Mouse (Mus musculus) neural tube, embryonic 11.5 days (tissue): ENCODE measurements around the gene Tkt. TPM values are rescaled to one million over a fixed set of nuclear protein-coding genes. Genes with fewer than 3 reads are reported as not detected.

Source experiments
- ATAC-seq: fragments of 200-750 bp; cut with Nextera tagmentation; 2 replicates; pipeline ENCODE4 v1.8.0; 2017; ENCODE audit warnings: moderate number of reproducible peaks, mild to moderate bottlenecking, moderate TSS enrichment, moderate library complexity; ENCODE audit not compliant: insufficient read depth, low FRiP score, low TSS enrichment
- DNase-seq: peaks from one replicate; pipeline ENCODE4 v3.0.0-alpha.2; 2015; ENCODE audit warnings: low spot score
- H3K27ac ChIP-seq: fragments of 300-500 bp; sonication (generic); 2 replicates; pipeline ENCODE4 v1.5.1; 2014; ENCODE audit warnings: low read depth, mild to moderate bottlenecking, low read length
- H3K27me3 ChIP-seq: fragments of 300-500 bp; sonication (generic); 2 replicates; pipeline ENCODE4 v1.6.1; 2014; ENCODE audit warnings: mild to moderate bottlenecking, low read length, mixed read lengths; ENCODE audit not compliant: control insufficient read depth, insufficient read depth
- H3K36me3 ChIP-seq: fragments of 300-500 bp; sonication (generic); 2 replicates; pipeline ENCODE4 v1.6.1; 2014; ENCODE audit warnings: mild to moderate bottlenecking, low read length, moderate library complexity, mixed read lengths; ENCODE audit not compliant: control insufficient read depth, insufficient read depth
- H3K4me1 ChIP-seq: fragments of 300-500 bp; sonication (generic); 2 replicates; pipeline ENCODE4 v1.6.1; 2014; ENCODE audit warnings: low read length, mixed read lengths; ENCODE audit not compliant: control insufficient read depth, insufficient read depth
- H3K4me2 ChIP-seq: fragments of 300-500 bp; sonication (generic); 2 replicates; pipeline ENCODE4 v1.6.1; 2014; ENCODE audit warnings: low read depth, mild to moderate bottlenecking, moderate library complexity
- H3K4me3 ChIP-seq: fragments of 300-500 bp; sonication (generic); 2 replicates; pipeline ENCODE4 v1.5.1; 2014; ENCODE audit warnings: low read depth, low read length
- H3K9ac ChIP-seq: fragments of 300-500 bp; sonication (generic); 2 replicates; pipeline ENCODE4 v1.6.1; 2014; ENCODE audit warnings: mild to moderate bottlenecking, low read length
- H3K9me3 ChIP-seq: fragments of 300-500 bp; sonication (generic); 2 replicates; pipeline ENCODE4 v1.6.1; 2016; ENCODE audit warnings: low read length; ENCODE audit not compliant: control insufficient read depth
- WGBS: fragments of 180-500 bp; shearing (Covaris S2); extraction: QIAGEN DNeasy Blood & Tissue Kit; methylation state at CpG from one replicate; pipeline ENCODE4 v1.1.7; 2014; 5-methylcytosine and 5-hydroxymethylcytosine counted together
- polyA plus RNA-seq: library from polyadenylated mRNA; unstranded; fragments of >200 nt; fragmentation: Nextera tagmentation; extraction: Ambion mirVana; gene quantifications from 2 replicates; pipeline ENCODE4 v1.2.1, GENCODE M21; 2014

Gene Tkt
- 128 and 158 TPM in 2 replicates for polyA plus RNA-seq

DNA sequence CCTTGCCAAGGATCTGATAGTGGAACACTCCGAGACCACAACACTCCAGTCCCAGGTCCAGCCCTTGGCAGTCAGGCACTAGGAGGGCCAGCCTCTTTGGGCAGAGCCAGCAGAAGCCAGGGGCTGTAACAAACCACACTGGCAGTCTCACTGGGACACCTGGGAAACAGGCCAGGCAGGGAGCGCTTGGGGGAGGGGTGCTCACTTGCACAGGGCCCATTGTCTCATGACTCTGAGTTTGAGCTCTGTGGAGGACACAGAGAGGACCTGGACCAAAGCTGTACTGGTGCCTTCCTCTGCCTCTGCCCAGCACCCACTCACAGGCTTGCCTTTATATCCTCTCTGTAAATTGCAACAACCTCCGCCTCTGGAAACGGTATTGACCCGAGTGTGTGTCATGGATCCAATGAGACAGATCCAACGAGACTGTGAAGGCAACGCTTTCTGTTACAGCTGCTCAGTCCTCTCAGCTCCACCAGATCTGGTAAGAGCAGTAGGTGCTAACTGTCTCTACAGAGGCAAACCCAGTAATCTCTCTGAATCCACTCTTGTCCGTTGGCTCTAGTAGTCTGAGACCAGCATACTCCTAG lies at the start of gene Tkt:
TSS of gene Tkt (plus strand) at position 229 of the 590 bp plus-strand sequence.
- peak; percentile 21 for DNase-seq

DNA sequence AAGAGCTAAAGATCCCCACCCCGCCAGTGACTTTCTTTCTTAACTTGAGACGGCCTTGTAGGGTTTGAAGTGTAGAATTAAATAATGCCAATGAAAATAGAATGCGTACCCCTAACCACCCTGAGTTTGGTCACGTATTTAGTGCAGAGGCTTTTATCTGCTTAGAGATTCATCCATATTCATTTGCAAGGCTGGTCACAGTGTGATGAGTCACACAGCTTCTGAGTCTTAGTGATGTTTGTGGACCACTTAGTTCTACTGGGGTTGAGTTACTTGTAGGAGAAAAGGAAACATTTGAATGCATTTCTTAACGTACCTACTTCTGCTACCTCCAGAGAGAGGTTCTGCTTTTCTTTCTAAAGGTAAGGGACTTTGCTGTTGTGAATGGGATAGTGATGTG lies 43.2 kb upstream of the Tkt start:
- DNase-seq (no peak), ATAC-seq (no peak)
- no peak overlapping the region for H3K4me2 ChIP-seq
- no peak overlapping the region for H3K4me3 ChIP-seq
- 91% methylated on average over 5 of the region's 5 CpGs for WGBS
- no peaks in the 10 kb centered on the region for H3K4me1 ChIP-seq
- H3K27me3 ChIP-seq: no peaks in the 10 kb centered on the region
- no peaks in the 10 kb centered on the region for H3K9me3 ChIP-seq
- H3K27ac ChIP-seq: no peak overlapping the region
- peaks cover 5% of the 10 kb centered on the region for H3K36me3 ChIP-seq
- H3K9ac ChIP-seq: no peak overlapping the region

More for the DNA sequence above, at the start of gene Tkt:
- peak within 1 kb of the TSS; percentile 89 for H3K27ac ChIP-seq
- H3K36me3 ChIP-seq: no peaks in the 10 kb centered on the region; the same call in 1 of the 2 replicates
- H3K4me2 ChIP-seq: peak within 1 kb of the TSS; percentile 91
- H3K4me1 ChIP-seq: peaks cover 29% of the 10 kb centered on the region
- H3K9ac ChIP-seq: peak within 1 kb of the TSS; percentile 90
- no peaks in the 10 kb centered on the region for H3K27me3 ChIP-seq
- ATAC-seq: peak; percentile 10; the same call in 1 of the 2 replicates
- H3K9me3 ChIP-seq: no peaks in the 10 kb centered on the region
- peak within 1 kb of the TSS; percentile 75 for H3K4me3 ChIP-seq
- 22% methylated on average over 8 of the region's 8 CpGs for WGBS

DNA sequence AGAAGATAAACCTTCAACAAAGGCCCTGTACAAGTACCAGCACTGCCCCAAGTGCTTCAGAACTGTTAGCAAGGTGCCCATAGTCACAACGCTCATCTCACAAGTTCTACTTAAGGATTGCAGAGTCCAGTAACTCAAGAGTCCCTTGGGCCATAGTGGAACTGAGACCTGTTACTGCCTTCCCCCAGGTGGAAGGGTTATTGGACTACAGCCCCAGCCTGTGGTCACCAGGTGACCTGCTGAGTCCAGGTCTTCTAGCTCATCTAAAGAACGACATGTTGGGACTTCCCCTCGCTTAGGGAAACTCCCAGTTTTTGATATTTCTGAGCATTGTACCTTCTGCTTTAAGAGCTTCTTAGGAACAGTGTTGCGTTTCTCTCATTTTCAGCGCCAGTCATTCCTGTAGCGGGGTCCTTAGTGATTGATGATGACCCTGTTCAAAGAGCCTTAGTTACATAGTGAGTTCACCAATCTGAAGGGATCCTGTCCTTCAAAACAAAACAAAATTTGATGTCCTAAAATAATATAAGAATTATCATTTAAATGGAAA lies 37.9 kb upstream of the Tkt start:
- ATAC-seq (no peak), DNase-seq (no peak)
- no peaks in the 10 kb centered on the region for H3K4me1 ChIP-seq
- WGBS: 94% methylated on average over 6 of the region's 6 CpGs
- no peaks in the 10 kb centered on the region for H3K9me3 ChIP-seq
- H3K9ac ChIP-seq: no peak overlapping the region
- no peak overlapping the region for H3K27ac ChIP-seq
- no peaks in the 10 kb centered on the region for H3K27me3 ChIP-seq
- H3K36me3 ChIP-seq: peaks cover 3% of the 10 kb centered on the region; the same call in 1 of the 2 replicates
- H3K4me3 ChIP-seq: no peak overlapping the region
- H3K4me2 ChIP-seq: no peak overlapping the region

DNA sequence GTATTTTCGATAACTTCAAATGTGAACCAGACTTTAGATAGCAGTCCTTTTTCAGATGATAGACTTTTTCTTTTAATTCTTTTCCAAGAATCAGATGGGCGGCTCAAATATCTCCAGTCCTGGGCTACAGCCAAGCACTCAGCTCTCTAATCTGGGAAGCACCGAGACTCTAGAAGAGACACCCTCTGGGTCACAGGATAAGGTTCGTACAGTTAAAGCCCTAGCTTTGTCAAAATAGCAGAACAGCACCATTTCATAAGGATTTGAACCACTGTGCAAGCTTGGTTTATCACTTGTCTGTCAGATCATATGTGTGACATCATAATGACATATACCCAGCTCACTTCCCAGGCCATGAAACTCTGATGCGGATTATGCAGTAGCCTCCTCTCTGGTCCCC lies 35.3 kb upstream of the Tkt start:
- Histone ChIP-seq H3K4me2 (no peak overlapping the region), H3K27ac (no peak overlapping the region), H3K9me3 (no peaks in the 10 kb centered on the region), H3K4me3 (no peak overlapping the region), H3K27me3 (no peaks in the 10 kb centered on the region), H3K36me3 (0 out of 2 replicates have a peak, but pooled peaks cover 3% of the 10 kb centered on the region), H3K9ac (no peak overlapping the region), H3K4me1 (no peaks in the 10 kb centered on the region)
- ATAC-seq (no peak), DNase-seq (no peak)
- WGBS: 91% methylated on average over 5 of the region's 5 CpGs

DNA sequence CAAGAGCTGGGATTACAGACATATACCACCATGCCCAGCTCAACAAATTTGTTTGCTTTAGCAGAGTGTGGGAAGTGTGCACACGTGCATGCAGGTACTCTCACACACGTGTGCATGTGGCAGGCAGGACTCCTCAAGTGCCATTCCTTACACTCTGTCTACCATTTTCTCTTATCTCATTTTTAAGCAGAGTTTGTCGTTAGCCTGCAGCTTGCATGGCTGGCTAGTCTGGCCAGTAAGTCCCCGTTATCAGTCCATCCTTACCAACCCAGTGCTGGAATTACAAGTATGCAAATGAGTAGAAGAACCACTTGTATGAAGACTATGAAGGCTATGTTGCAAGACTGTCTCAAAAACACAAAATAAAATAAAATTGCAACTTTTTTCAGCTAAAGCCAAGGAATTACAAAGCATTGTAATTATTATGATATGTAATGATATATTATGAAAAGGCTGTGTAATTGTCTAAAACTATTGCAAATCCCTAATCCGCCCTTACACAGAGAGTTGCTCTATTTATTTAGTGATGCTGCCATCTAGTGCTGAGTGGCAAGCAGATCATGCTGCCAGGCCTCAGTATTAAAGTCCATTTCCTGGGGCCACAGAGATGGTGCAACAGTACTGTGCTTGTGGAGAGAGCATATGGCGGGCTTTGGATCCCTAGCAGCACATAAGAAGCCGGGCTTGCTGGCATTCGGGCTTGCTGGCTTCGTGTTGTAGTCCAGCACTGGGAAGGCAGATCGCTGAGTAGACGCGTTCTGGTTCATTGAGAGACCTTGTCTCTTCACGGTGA lies 32.0 kb upstream of the Tkt start:
- Histone ChIP-seq H3K27me3 (no peaks in the 10 kb centered on the region), H3K36me3 (peaks cover 14% of the 10 kb centered on the region)
- no peak for DNase-seq

DNA sequence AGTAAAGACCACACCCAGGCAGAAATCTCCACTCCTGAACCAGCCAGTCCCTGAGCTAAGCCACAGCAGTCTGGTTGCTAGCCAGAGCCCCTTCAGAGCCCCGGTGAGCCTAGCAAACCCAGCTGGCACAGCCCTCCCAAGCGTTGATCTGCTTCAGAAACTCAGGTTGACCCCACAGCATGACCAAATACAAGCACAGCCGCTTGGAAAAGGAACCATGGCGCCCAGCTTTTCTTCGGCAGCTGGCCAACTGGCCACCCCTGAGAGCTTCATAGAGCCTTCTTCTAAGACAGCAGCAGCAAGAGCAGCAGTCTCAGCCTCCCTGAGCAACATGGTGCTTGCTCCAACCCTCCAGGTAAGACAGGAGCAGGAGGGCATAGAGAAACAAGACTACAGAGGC lies 28.8 kb upstream of the Tkt start:
- no peak overlapping the region for H3K4me3 ChIP-seq
- H3K4me1 ChIP-seq: no peaks in the 10 kb centered on the region
- no peak overlapping the region for H3K4me2 ChIP-seq
- no peaks in the 10 kb centered on the region for H3K27me3 ChIP-seq
- DNase-seq (no peak), ATAC-seq (no peak)
- H3K36me3 ChIP-seq: peaks cover 22% of the 10 kb centered on the region
- no peak overlapping the region for H3K27ac ChIP-seq
- no peak overlapping the region for H3K9ac ChIP-seq
- H3K9me3 ChIP-seq: no peaks in the 10 kb centered on the region
- WGBS: 87% methylated on average over 5 of the region's 5 CpGs

More for the DNA sequence above, 32.0 kb upstream of the Tkt start:
- no peaks in the 10 kb centered on the region for H3K4me1 ChIP-seq
- H3K27ac ChIP-seq: no peak overlapping the region
- no peak overlapping the region for H3K4me2 ChIP-seq
- ATAC-seq: no peak
- H3K9me3 ChIP-seq: no peaks in the 10 kb centered on the region
- H3K9ac ChIP-seq: no peak overlapping the region
- H3K4me3 ChIP-seq: no peak overlapping the region
- WGBS: 91% methylated on average over 13 of the region's 13 CpGs

DNA sequence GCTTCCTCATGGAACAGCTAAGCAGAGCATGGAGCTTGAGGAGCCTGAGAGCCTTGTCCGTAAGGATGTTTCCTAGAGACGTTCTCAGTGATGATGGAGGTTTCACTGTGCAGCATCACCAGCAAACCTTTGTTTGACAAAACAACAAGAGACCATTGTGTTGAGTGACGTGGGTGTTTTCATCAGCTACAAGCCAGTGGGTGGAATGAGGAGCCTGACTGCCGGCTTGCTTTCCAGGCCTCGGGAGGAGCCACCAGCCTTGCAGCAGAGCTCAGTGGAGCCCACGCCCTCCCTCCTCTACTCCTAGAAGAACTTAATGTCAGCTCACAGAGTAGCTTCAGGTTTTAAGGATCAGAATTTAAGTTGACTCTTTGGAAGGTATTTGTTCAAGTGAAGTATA lies 24.8 kb upstream of the Tkt start:
- Histone ChIP-seq H3K4me3 (no peak overlapping the region), H3K27ac (no peak overlapping the region), H3K4me2 (no peak overlapping the region), H3K27me3 (no peaks in the 10 kb centered on the region), H3K36me3 (peaks cover 24% of the 10 kb centered on the region), H3K9ac (no peak overlapping the region), H3K4me1 (no peaks in the 10 kb centered on the region), H3K9me3 (no peaks in the 10 kb centered on the region)
- WGBS: 92% methylated on average over 6 of the region's 6 CpGs
- DNase-seq (no peak), ATAC-seq (no peak)

DNA sequence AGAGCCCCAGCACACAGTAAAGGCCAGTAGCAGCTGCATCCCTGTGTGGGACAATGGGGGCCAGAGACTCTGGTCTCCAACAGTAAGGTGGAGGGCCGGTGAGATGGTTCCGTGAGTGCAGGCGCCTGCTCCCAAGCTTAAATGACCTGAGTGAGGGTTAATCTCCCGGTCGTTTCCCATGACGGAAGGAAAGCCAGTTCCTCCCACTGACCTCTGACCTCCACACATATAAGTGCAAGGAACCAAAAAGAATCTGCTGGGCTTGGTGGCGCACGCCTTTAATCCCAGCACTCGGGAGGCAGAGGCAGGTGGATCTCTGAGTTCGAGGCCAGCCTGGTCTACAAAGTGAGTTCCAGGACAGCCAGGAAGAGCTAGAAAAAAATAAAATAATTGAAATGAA lies 19.8 kb upstream of the Tkt start:
- Histone ChIP-seq H3K4me2 (no peak overlapping the region), H3K9me3 (no peaks in the 10 kb centered on the region), H3K36me3 (peaks cover 6% of the 10 kb centered on the region), H3K4me1 (no peaks in the 10 kb centered on the region), H3K9ac (no peak overlapping the region), H3K27me3 (no peaks in the 10 kb centered on the region), H3K4me3 (no peak overlapping the region), H3K27ac (no peak overlapping the region)
- no peak for ATAC-seq
- DNase-seq: no peak
- WGBS: 87% methylated on average over 10 of the region's 10 CpGs
